Mouse (Mus musculus): Measurements from ENCODE around the gene Evx1.
"Not testable (repeated sequence)": the region's sequence is repeated elsewhere in the genome, so short reads cannot be mapped to it uniquely, and the experiment has no call there.

The Evx1 gene

DNA sequence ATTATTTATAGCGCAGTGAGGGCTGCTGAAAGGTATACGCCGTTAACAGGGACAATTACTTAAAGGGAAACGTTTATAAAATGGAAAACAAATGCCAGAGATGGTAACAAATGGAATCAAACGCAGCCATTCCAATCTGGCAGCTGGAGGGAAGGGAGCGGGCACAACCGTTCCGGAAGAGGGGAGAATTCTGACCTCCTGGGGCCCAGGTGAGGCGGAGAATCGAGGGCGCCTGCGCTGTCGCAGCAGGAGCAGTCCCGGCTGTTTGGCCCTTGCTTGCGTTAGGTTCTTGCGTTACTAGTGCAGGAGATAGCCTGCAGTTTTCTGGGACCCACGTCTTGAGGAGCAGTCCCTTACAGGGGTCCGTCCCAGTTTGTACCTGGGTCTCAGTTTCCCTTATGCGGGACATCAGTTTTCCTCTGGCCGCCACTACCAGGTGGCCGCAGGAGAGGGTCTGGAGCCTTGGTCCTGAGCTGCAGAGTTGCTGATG is 8.6 kb downstream of the Evx1 start:
- DNase-seq (ENCODE audit: low read depth, low spot score), result no peak

DNA sequence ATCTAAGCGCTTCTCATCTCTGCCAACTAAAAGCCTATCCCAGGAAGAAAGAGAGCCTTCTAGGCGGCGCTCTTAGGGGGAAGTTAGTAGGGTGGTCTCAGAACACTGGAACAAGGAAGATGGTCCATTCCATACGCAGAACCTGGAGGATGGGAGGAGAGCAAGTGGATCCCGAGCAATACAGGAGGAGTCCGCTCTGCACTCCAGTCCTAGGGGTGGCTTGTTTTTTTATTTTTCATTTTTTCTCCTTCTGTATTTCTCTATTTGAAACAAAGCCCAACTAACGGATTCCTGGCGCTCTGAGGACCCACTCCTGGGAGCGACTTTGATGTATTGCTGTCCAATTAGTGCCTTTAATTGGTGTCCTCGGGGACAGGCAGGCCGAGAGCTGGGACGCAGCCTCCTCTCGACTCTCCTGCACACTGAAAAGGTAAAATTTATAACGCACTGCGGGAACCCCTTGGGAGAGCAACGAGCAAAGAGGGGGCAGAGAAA is 9.5 kb downstream of the Evx1 start:
- DNase-seq (ENCODE audit: low read depth, low spot score), result no peak

DNA sequence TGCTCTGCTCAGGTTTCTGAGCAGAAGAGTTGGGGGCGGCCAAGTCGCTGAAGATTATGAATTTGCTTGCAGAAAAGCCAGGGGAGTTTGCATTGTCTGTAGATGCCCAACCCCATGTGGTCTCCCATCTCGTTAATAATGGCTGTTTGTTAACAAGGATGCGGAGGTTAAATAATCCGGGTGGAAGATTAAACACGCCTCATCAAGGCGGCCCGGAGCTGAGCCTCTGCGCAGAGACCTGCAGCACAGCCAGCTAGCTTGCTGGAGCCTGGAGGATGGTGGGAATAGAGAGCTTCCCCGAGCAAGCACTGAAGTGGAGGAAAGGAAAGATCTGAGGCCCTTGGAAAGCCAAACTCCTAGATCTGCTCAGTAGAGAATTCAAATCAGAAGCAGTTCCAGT is 10.0 kb downstream of the Evx1 start:
- no peak for DNase-seq (ENCODE audit: low read depth, low spot score)

DNA sequence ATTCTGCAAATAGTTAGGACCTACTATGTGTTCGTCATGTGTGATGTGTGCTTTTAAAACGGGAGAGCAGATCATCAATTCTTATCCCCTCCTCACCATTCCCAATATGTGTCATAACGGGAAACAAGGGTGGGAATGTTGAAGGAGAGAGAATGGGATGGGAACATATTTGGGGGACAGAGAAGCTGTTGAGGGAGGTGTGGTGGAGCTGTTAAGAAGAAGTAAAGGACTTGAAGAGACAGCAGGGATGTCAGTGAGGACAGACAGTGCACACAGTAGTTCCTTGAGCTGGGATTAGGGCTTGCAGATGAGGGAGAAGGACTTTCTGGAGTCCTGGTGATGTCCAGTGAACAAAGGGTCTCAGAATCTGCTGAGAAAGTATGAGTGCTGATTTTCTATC is 10.8 kb downstream of the Evx1 start:
- no peak for DNase-seq (ENCODE audit: low read depth, low spot score)

DNA sequence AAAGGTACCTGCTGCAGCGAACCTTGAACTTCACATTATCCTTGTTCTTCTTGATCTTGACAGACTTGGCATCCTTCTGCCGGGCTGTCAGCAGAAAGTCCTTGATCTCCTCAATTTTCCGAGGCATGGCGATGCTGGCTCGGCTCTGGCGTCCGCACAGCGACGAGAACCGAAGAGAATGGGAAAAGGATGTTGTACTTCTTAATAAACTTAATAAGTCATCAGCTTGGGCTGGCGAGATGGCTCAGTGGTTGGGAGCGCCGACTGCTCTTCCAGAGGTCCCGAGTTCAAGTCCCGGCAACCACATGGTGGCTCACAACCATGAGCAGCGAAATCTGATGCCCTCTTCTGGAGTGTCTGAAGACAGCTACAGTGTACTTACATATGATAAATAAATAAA is 33.5 kb downstream of the Evx1 start:
- not testable (repeated sequence) for DNase-seq (ENCODE audit: low read depth, low spot score)

DNA sequence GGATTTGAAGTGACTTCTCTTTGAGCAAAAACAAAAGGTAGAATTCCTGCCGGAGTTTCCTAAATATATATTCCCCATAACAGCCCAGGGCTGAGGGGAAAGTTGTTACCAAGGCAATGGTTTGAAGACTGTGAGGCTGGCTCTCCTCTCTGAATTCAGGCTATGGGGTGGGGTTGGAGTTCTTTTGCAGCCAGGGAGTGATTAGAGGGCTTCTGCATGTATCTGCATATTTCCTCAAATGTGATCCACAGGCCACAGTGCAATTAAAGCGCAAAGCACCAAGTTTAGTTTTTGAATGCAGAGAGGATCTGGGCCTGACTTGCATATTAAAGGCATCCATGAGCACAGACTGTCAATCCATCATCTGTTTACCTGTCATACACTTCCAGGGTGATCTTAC is 52.7 kb downstream of the Evx1 start:
- DNase-seq (ENCODE audit: low read depth, low spot score), result no peak

DNA sequence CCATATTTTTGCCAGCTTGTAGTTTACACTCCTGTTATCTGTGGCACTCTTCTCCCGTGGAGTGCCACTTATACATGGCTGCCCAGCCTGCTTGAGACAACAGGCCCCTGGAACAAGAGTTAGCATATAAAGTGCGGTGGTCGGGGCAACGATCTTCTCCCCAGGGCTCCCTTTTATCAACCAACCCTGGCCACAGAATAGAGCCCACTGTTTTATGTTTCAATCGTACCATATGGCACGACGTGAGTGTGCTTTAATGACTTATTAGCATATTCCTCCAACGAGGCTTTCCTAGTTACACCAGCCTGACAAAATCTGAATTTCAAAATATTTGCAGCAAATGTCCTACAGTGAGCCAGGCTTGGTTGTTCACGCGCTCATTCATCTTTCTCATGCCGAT is 53.2 kb downstream of the Evx1 start:
- DNase-seq (ENCODE audit: low read depth, low spot score), result no peak

DNA sequence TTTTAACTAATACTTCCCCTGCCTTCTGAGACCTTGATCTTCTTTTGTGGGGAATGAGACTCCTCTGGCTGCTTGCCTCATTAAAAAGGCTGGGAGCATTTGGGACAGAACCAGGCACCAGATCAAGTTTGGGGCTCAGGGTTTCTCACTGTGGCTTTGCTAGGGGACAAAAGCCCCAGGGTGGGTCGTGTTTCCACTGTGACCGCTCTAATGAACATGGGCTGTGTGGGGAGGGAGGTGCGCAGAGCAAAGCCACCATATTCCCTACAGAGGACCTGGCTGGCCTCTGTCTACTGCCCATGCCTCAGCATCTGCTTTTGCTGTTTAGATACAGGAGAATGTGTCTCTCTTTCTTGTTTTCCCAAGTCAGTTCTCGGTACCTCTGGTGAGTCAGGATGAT is 53.8 kb downstream of the Evx1 start:
- DNase-seq (ENCODE audit: low read depth, low spot score), result no peak
